Mouse (Mus musculus) layer of hippocampus, postnatal 25 days (tissue): ENCODE measurements around the gene Ppp1r13b. TPM values are rescaled to one million over a fixed set of nuclear protein-coding genes. Genes with fewer than 3 reads are reported as not detected.

Experiments
- DNase-seq, 2 experiments: peaks; one replicate each; pipeline ENCODE4 v3.0.0; 2022; ENCODE audit warnings: mixed read lengths in 2 of 2, low spot score in 1 of 2; ENCODE audit errors: extremely low spot score in 1 of 2
- total RNA-seq, 2 experiments: library from RNA; stranded (reverse); gene quantifications; 2 replicates each; pipeline ENCODE4 v1.2.3; 2021

Gene Ppp1r13b
- total RNA-seq, 2 experiments from 2014 or later: 89.5 to 91.9 TPM

DNA sequence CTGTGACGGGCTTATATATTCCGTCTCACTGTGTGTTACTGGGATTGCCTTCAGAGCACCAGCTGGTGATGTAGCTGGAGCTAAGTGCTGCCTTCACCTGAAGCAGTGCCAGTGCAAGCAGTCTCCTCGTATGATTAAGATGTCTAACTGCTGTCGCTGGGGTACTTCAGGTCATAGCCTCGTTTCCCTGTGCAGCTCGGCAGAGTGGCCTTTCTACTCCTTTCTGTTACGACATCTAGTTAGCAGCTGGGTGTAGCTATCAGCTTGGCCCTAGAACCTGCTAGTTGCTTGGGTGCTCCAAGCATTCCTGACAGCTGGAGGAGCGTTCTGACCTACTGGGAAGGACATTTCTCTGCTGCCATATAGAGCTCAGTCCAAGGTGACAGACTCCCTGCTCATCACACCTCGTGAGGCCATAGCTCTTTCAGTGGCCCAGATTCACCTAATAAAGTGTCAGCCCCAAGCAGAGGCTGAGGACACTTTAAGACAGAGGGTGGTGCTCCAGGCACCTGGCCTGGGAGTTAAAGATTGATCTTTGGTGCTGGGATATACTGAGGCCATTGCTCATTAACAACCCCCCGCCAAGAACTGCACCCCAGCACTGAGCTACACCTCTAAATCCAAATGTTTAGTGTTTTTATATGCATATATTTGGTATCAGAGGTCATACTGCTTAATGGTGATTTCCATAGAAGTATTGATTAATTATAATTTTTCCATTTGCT, 107.3 kb downstream of the Ppp1r13b start:
- DNase-seq: no peak

DNA sequence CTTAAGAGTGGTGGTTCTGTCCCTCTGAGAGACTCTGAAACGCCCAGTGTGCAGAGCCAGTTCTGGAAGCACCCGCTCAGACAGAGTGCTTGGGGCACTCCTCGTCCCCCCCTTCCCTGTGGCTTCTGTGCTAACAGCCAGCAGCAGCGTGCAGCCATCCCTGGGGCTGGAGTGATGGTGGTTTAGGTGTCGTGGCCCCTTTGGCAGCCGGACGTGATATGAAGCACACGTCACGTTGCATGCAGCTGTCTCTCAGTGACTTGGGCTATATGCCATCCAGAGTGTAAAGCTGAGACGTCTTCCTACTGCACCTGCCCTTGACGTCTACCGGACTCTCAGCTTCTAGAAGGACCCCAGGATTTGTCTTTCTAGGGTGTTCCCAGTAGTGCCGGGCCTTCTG, 109.4 kb downstream of the Ppp1r13b start:
- no peak for DNase-seq

DNA sequence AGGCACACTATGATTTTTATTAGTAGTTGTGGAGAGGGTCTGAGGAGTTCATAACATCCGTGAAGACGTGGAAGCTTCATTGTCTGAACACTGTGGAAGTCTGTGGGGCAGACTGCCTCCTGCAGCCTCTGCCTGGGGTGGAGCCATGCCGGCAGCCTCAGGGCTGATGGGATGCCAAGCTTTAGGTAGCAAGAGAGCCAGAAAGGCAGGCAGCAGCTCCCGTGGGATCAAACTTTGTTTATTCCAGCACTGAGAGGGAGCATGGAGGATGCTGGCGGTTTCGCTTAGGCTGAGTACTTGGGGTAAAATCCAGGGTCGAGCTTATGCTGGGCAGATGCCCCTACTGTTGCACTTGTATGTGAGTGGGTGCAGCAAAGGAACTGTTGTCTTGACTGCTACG, 110.7 kb downstream of the Ppp1r13b start:
- DNase-seq: no peak

DNA sequence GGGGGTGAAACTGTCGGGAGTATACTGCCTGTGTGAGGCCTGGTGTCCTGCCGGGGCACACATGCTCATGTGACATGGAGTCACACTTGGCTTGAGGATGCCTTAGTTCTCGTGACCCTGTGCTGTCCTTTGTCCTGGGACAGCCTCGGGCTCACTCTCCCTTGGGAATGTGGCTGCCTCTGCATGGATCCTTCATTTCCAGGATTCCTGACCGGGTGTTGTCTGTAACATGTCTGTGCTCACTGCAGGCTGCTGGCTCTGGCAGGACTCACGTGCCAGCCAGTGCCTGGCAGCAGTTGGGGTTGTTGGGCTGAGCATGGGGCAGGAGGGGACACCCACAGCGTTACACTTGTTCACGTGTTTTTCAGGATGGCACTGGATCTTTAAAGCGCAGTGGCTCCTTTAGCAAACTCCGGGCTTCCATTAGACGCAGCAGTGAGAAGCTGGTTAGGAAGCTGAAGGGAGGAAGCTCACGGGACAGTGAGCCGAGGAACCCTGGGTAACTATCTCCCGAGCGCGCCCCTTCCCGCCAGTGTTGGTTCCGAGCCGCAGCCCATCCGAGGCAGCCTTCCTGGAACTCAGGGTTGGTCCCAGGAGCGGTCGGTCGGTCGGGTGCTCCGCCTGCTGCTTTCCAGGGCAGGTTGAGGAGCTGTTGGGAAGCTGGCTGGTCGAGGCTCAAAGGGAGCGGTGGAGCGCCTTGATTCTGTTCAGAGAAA, 112.6 kb downstream of the Ppp1r13b start:
- DNase-seq: no peak

DNA sequence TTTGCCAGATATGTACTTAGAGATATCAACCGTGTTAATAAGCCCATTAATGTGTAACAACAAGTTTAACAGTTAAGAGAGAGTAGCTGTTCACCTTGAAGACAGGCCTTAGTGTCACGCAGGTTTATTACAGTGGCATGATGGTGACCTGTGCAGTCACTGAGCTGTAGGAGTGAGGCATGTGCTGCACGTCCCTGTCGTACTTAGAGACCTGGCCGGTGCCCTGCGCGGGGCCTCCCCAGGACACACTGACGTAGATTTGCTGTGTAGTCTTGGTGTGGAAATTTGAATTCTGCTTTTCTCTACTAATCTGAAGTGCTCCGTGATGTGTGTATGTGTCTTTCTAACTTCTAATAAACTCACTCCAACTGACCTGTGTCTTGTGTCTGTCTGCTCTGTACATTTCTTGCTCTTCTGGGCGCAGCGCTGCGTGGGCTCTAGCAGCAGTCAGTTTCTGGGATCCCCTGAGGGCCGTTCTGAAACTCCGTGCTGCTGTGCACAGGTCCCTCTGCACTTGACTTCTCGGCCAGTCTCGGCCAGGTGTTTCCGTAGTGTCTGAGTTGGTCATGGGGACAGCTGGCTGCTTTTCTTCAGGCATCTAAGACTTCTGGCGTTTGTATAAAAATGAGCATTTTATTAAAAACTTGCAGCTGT, 113.3 kb downstream of the Ppp1r13b start:
- no peak for DNase-seq

DNA sequence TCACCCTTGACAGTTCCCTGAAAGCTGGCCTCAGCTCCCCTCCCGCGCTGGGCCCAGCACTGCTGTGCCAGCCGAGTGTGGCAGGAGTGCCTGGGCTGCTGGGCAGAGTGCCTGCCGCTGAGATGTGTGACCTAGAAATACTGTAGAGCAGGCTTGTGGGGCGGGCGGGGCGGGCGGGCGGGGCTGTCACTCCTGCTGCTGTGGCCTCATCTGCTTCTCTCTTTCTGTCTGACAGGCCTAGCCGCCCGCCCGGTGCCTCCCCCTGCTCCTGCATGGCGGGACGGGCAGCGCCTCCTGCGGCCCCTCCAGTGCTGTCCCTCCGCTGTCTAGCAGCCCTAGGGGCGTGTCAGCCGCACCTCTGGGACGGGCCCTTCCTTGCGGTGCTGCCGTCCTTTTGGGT, 113.8 kb downstream of the Ppp1r13b start:
- DNase-seq: no peak

DNA sequence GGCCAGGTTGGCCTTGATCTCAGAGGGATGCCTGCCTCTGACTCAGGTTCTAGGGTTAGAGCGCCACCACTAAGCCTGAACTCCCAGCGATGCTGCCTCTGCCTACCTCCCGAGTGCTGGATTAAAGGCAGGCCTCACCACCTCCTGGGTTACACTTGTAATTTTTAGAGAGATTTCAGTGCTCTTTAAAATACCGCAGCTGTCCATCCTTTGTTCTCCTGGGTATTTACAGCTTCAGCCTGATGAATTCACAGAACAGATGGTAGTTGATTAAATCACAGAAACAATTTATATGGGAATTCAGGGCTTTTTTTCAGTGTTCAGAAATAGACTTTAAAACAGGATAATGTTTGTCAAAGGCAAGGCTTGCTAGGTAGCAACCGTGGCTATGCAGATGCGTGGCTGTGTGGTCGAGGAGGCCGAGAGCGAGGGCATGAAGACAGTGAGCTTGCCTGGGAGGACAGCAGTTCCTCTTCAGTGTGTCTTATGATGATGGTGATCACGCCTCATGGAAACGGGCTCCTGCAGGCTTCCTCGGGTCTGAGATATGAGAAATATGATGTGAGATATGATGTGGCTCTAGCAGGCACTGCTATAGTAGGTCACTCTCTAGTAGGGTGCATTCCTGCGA, 116.3 kb downstream of the Ppp1r13b start:
- no peak for DNase-seq

DNA sequence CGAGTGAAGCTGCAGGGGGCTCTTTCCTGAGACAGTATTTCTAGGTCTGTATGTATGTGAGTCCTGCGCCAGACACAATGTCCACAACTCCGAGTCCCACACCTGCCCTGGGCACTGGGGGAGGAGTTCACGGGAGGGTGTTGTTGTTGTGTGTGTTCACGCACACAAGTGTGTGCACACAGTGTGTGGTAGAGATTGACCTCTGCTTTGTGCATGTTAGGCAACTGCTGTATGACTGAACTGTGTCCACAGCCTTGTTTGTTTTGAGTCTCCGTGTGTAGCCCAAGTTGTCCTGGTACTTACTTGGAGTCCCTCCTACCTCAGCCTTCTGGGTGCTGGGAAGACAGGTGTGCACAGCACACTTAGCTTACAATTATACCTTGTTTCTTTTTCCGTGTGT, 117.3 kb downstream of the Ppp1r13b start:
- no peak for DNase-seq

DNA sequence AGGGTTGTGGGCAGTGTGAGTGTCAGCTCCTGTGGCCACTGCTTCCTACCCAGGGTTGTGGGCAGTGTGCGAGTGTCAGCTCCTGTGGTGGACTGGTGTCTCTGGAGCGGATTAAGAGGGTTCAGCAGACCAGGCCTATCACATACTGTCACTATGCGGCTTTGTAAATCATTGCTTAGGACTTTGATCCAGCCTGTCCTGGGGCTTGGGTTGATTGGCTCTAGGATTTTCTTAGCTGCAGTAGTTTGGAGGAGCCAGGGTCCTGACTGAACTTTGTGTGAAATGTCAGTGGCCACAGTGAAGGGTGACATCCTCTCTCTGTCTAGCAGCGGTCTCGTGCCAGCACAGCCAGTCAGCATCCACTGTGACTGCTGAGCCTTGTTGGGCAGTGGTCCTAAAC, 117.8 kb downstream of the Ppp1r13b start:
- DNase-seq: no peak

DNA sequence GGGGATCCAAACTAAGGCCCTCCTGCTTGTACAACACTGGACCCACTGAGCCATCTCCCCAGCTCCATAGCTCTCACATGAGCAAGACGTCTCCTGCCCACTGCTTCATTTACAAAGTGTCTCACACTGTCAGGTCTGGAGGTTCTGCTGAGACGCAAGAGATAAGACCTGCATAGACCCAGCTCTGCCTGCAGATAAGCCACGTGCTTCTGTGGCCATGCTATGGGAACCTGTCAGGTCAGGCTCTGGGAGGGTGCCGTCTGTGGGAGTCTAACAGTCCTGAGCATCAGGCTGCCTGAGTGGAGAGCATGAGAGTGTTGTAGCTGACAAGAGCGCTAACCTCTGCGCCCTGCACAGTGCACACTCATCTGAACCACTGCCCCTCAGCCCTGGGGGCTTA, 120.9 kb downstream of the Ppp1r13b start:
- DNase-seq: no peak

DNA sequence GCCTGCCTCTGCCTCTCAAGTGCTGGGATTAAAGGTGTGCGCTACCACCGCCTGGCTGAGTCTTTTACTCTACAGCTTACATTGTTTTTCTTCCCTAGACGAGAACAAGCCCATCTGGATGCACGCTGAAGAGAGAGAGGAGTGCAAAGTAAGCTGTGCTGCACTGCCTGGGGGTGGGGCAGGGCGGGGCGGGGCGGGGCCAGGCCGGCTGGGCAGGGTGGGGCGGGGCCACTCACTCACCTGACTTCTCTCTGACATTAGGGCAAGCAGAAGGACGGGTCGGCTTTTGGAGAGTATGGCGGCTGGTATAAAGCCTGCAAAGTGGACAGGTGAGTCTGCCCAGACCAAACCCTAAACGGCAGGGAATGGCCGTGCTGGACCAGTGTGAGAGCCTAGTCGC, 122.7 kb downstream of the Ppp1r13b start:
- DNase-seq: no peak

DNA sequence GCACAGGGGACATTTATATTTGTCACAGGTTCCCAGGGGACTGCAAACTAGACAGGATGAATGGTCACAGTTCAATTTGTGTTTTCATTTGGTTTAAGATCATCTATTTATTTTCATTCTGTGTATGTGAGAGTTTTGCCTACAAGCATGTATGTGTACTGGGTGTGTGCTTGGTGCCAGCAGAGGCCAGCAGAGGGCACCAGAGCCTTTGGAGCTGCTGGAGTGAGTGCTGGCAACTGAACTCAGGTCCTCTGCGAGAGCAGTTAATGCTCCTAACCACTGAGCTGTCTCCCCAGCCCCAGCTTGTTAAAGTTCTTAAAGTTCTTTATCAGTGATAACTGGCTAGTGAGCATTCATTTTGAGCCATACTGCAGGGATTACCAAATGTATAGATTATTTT, 128.4 kb downstream of the Ppp1r13b start:
- DNase-seq: no peak

Other genes with a start within 250 kb of the Ppp1r13b start
- gene Ckb, start 235.8 kb downstream of the Ppp1r13b start, total RNA-seq: 1,000 to 10,000 TPM; 1,260 to 1,351 TPM
- 10 to 100 TPM; 17.1 to 19.7 TPM for gene Trmt61a, start 230.0 kb downstream of the Ppp1r13b start, total RNA-seq
- 10 to 100 TPM; 46.7 to 54.1 TPM for gene Bag5, start 194.9 kb downstream of the Ppp1r13b start, total RNA-seq
- 10 to 100 TPM; 36.2 to 38.9 TPM for gene Apopt1, start 194.8 kb downstream of the Ppp1r13b start, total RNA-seq
- 100 to 1,000 TPM; 701 to 727 TPM for gene Klc1, start 149.3 kb downstream of the Ppp1r13b start, total RNA-seq
- 1 to 10 TPM; 4.2 to 4.6 TPM for gene Xrcc3, start 94.2 kb downstream of the Ppp1r13b start, total RNA-seq
- gene Zfyve21, start 93.9 kb downstream of the Ppp1r13b start, total RNA-seq: 10 to 100 TPM; 21.6 to 21.7 TPM
- gene Atp5mpl, start 58.9 kb upstream of the Ppp1r13b start, total RNA-seq: 100 to 1,000 TPM; 374 to 410 TPM
- under 1 TPM; 0.09 to 0.22 TPM for gene Tdrd9, start 63.4 kb upstream of the Ppp1r13b start, total RNA-seq
- gene Rd3l, start 73.2 kb upstream of the Ppp1r13b start, total RNA-seq: not detected
- 1 to 10 TPM; 1.4 to 3.5 TPM for gene Aspg, start 198.6 kb upstream of the Ppp1r13b start, total RNA-seq
- 1 to 10 TPM; 5.2 to 6.6 TPM for gene Kif26a, start 238.1 kb upstream of the Ppp1r13b start, total RNA-seq